Mouse (Mus musculus) heart, postnatal 0 days (tissue): ENCODE results near the gene 1600014C23Rik.

Experiments
- CTCF ChIP-seq: IDR thresholded peaks from 2 replicates; pipeline ENCODE4 v1.5.1; 2016; ENCODE audit warnings: antibody characterized with exemption, control low read depth, low read depth
- EP300 ChIP-seq: IDR thresholded peaks from 2 replicates; pipeline ENCODE4 v1.6.1; 2016; ENCODE audit warnings: antibody characterized with exemption, low read depth

DNA sequence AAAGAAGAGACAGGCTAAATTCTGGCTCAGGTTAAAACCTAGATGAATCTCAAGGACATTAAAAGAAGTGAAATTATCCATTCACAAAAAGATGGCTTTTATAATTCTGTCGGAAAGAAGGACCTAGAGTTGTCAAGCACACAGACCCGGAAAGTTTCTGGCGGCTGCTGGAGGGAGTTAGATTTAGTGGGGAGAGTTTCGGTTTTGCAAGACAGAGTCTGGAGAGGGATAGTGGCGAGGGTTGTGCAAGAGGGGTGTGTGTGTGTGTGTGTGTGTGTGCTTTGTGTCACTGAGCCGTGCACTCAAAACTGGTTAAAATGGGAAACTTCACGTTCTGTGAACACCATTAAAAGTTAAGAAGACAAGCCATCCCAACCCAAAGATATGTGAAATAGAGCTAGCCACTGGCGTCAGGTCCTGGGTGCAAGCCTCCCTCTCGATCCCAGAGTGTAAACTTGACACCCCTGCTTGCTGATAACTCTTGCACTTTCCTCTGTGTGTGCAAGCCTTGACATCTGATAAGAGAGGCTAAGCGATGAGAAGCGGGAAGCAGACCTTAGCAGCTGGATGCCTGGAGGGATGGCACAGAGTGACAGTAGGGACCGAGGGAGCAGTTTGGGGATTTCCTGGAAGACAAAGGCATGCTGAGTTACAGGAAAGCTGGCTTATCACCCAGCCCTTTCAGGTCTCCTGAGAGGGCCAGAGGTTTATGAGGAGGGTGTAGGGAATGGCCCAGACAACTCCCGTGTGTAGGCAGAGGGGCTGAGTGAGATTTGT is 8.9 kb upstream of the 1600014C23Rik start:
- TF ChIP-seq CTCF = no peak
- TF ChIP-seq EP300 = no peak
